In genomic region chr11:105281291-105281690, GRCm38 (mm10) we compare ENCODE assay signal across 28 mouse cellular contexts. TPM values are rescaled to one million over a fixed set of nuclear protein-coding genes. Genes with fewer than 3 reads are reported as not detected.
A peak's percentile ranks its signal among the peaks of the same experiment; 100 is the strongest.
DNase-seq lines count a peak whose midpoint lies in the region; ATAC-seq lines count a peak whose summit lies in the region.
"Had no signal": no experiment of that assay in that cellular context is flagged by ENCODE, and none has a peak within 500 bp of the region (broad histone marks: within the 10 kb centered on the region; RNA-seq: fewer than 3 reads in every experiment).

No protein-coding gene starts in this region.

- H3K27me3 ChIP-seq in limb, embryonic 12.5 days: no peaks in the 10 kb centered on the region
- H3K27me3 ChIP-seq in limb, embryonic 10.5 days (ENCODE audit: low read depth, poor library complexity, severe bottlenecking): no peaks in the 10 kb centered on the region
- no peaks in the 10 kb centered on the region for H3K27me3 ChIP-seq in embryonic facial prominence, embryonic 10.5 days (replicated peaks; ENCODE audit: low read depth, poor library complexity, severe bottlenecking)
- no peaks in the 10 kb centered on the region for H3K27me3 ChIP-seq in embryonic facial prominence, embryonic 14.5 days (replicated peaks; ENCODE audit: control insufficient read depth, insufficient read depth, low read length)
- H3K27me3 ChIP-seq: forebrain, embryonic 13.5 days; liver, embryonic 15.5 days; midbrain, embryonic 13.5 days; neural tube, embryonic 13.5 days; Patski had no signal

- H3K9ac ChIP-seq in limb, embryonic 12.5 days (replicated peaks): no peak overlapping the region
- H3K9ac ChIP-seq in embryonic facial prominence, embryonic 14.5 days (ENCODE audit: low read depth, low read length): no peak overlapping the region
- H3K9ac ChIP-seq: forebrain, embryonic 13.5 days; liver, embryonic 15.5 days; midbrain, embryonic 13.5 days; neural tube, embryonic 13.5 days had no signal

- no peak for ATAC-seq in limb, embryonic 12.5 days (ENCODE audit: insufficient number of reproducible peaks, insufficient read depth, low FRiP score, low TSS enrichment, low read depth)
- no peak for ATAC-seq in embryonic facial prominence, embryonic 14.5 days (ENCODE audit: low read depth)
- ATAC-seq: forebrain, embryonic 13.5 days; hindbrain, embryonic 16.5 days; midbrain, embryonic 13.5 days; Patski had no signal

- H3K4me2 ChIP-seq in limb, embryonic 12.5 days: no peak overlapping the region
- no peak overlapping the region for H3K4me2 ChIP-seq in embryonic facial prominence, embryonic 14.5 days (ENCODE audit: low read depth, low read length)
- H3K4me2 ChIP-seq: forebrain, embryonic 13.5 days; heart, embryonic 11.5 days; liver, embryonic 15.5 days; midbrain, embryonic 13.5 days; neural tube, embryonic 13.5 days had no signal

- intact Hi-C loops in heart, postnatal 36 days (cut with DNase I): no loop called here

- H3K4me1 ChIP-seq in limb, embryonic 12.5 days (replicated peaks): peaks cover 49% of the 10 kb centered on the region
- peaks cover 47% of the 10 kb centered on the region for H3K4me1 ChIP-seq in limb, embryonic 10.5 days
- H3K4me1 ChIP-seq in embryonic facial prominence, embryonic 10.5 days: peaks cover 64% of the 10 kb centered on the region
- H3K4me1 ChIP-seq in embryonic facial prominence, embryonic 14.5 days (ENCODE audit: control insufficient read depth, insufficient read depth, low read length): peaks cover 17% of the 10 kb centered on the region
- H3K4me1 ChIP-seq: forebrain, embryonic 13.5 days; midbrain, embryonic 13.5 days; neural tube, embryonic 13.5 days had no signal

- DNase-seq in heart, adult 11 months: peak; percentile 91
- no peak for DNase-seq in heart, postnatal 36 days
- no peak for DNase-seq in limb, embryonic 10.5 days (ENCODE audit: low spot score)
- DNase-seq in embryonic facial prominence, embryonic 10.5 days (ENCODE audit: low spot score): no peak
- no peak for DNase-seq in embryonic facial prominence, embryonic 14.5 days (ENCODE audit: low spot score)
- DNase-seq in thymus, adult 18-20 months: no peak
- no peak for DNase-seq in embryo, embryonic 9.5 days (ENCODE audit: extremely low spot score)
- DNase-seq: adrenal gland, postnatal 25 days; gastrocnemius, postnatal 25 days; heart, adult 18-20 months; kidney, adult 8-10 months; kidney, postnatal 10 days; right cerebral cortex, postnatal 4 days; thymus, adult 2 months; thymus, postnatal 4 days had no signal

- WGBS in limb, embryonic 12.5 days: 82% methylated on average over 7 of the region's 7 CpGs
- WGBS in limb, embryonic 10.5 days: 86% methylated on average over 7 of the region's 7 CpGs
- WGBS in embryonic facial prominence, embryonic 10.5 days: 83% methylated on average over 7 of the region's 7 CpGs
- WGBS in embryonic facial prominence, embryonic 14.5 days: 61% methylated on average over 7 of the region's 7 CpGs

- H3K4me3 ChIP-seq in limb, embryonic 12.5 days (replicated peaks): no peak overlapping the region
- H3K4me3 ChIP-seq in limb, embryonic 10.5 days: no peak overlapping the region
- H3K4me3 ChIP-seq in embryonic facial prominence, embryonic 10.5 days: no peak overlapping the region
- H3K4me3 ChIP-seq in embryonic facial prominence, embryonic 14.5 days (ENCODE audit: low read depth, low read length): no peak overlapping the region
- H3K4me3 ChIP-seq: forebrain, embryonic 13.5 days; hindbrain, embryonic 10.5 days; liver, embryonic 15.5 days; midbrain, embryonic 13.5 days; neural tube, embryonic 13.5 days had no signal

- H3K36me3 ChIP-seq in limb, embryonic 12.5 days: peaks cover 75% of the 10 kb centered on the region
- H3K36me3 ChIP-seq in limb, embryonic 10.5 days: peaks cover 84% of the 10 kb centered on the region
- peaks cover 88% of the 10 kb centered on the region for H3K36me3 ChIP-seq in embryonic facial prominence, embryonic 10.5 days (replicated peaks)
- H3K36me3 ChIP-seq in embryonic facial prominence, embryonic 14.5 days (ENCODE audit: control insufficient read depth, insufficient read depth, low read length): peaks cover 69% of the 10 kb centered on the region

- no peaks in the 10 kb centered on the region for H3K9me3 ChIP-seq in limb, embryonic 12.5 days
- no peaks in the 10 kb centered on the region for H3K9me3 ChIP-seq in limb, embryonic 10.5 days (replicated peaks)
- H3K9me3 ChIP-seq in embryonic facial prominence, embryonic 10.5 days: no peaks in the 10 kb centered on the region
- H3K9me3 ChIP-seq in embryonic facial prominence, embryonic 14.5 days (ENCODE audit: control insufficient read depth, low read length): no peaks in the 10 kb centered on the region
- H3K9me3 ChIP-seq: forebrain, embryonic 13.5 days; hindbrain, embryonic 10.5 days; liver, embryonic 15.5 days; midbrain, embryonic 13.5 days; neural tube, embryonic 13.5 days had no signal

- H3K27ac ChIP-seq in limb, embryonic 12.5 days: peak overlapping the region; percentile 73
- H3K27ac ChIP-seq in limb, embryonic 10.5 days: no peak overlapping the region
- 0 out of 2 replicates have a peak overlapping the region, but pooled peaks have one; percentile 76 for H3K27ac ChIP-seq in embryonic facial prominence, embryonic 10.5 days (replicated peaks)
- 0 out of 2 replicates have a peak overlapping the region, but pooled peaks have one; percentile 69 for H3K27ac ChIP-seq in embryonic facial prominence, embryonic 14.5 days (replicated peaks; ENCODE audit: low read depth, low read length)
- H3K27ac ChIP-seq: forebrain, embryonic 13.5 days; hindbrain, embryonic 10.5 days; liver, embryonic 15.5 days; macrophage; midbrain, embryonic 13.5 days; neural tube, embryonic 13.5 days; stomach, postnatal 0 days had no signal

RNA-seq across cellular contexts. Expression of gene Mrc2, which starts 11.2 kb away (rescaled TPM):
- total RNA-seq in heart, postnatal 36 days (2021): 10 to 100 TPM; 18.4 to 20.3 TPM
- polyA plus RNA-seq in limb, embryonic 12.5 days (2016; fragmentation: Nextera tagmentation; extraction: Ambion mirVana): 35.0 and 37.3 TPM in 2 replicates
- polyA plus RNA-seq in limb, embryonic 10.5 days (2016; fragmentation: Nextera tagmentation; extraction: Ambion mirVana): 27.6 and 31.6 TPM in 2 replicates
- polyA plus RNA-seq in embryonic facial prominence, embryonic 10.5 days (2016; fragmentation: Nextera tagmentation; extraction: Ambion mirVana): 26.9 and 27.6 TPM in 2 replicates
- 23.9 and 27.3 TPM in 2 replicates for polyA plus RNA-seq in embryonic facial prominence, embryonic 14.5 days (2014; fragmentation: Nextera tagmentation; extraction: Ambion mirVana)
- total RNA-seq: megakaryocyte-erythroid progenitor cell, adult 5-6 weeks; MEL had no signal
- polyA plus RNA-seq: macrophage had no signal
